Mouse (Mus musculus) monocyte, adult 5-6 weeks (primary cell): ENCODE data around the gene Mus81. TPM values are rescaled to one million over a fixed set of nuclear protein-coding genes. Genes with fewer than 3 reads are reported as not detected.

ENCODE experiments used
- ATAC-seq: fragments of 153-309, 156-312 bp; replicated peaks from 2 replicates; pipeline ENCODE4 v1.8.0; 2017; ENCODE audit warnings: mild to moderate bottlenecking; ENCODE audit not compliant: low TSS enrichment, insufficient number of reproducible peaks, severe bottlenecking, poor library complexity, low FRiP score
- total RNA-seq: library from RNA; stranded (forward); fragments of 200-1000, 200-491, 200-594 nt; gene quantifications from 3 replicates; pipeline ENCODE4 v1.2.3, GENCODE M21; 2017

The Mus81 gene
- total RNA-seq, 1 experiment from 2014 or later = 8.7 TPM

DNA sequence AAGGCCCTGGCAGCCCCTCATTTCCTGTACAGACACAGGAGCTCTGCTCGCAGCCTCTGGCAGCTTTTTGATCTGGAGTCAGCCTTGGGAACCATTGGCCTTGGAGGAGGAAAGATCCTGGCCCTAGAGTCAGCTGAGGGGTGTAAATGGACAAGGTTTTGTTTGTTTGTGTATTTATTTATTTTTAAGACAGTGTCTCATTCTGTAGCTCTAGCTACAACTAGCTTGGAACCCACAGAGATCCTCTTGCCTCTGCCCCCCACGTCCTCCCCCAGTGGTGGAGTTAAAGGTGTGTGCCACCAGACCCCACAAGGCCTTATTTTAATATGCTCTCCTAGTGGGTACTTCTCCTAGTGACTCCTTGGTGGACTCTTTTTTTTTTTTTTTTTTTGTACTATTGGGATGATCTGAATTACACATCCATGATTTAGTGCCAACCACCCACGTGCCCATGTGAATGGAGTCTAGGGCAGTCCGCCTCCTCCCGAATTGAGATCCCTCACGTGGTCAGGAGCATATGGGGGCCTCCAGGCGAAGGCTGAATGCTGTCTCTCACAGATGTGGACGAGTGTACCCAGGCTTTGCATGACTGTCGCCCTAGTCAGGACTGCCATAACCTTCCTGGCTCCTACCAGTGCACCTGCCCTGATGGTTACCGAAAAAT, 11.1 kb downstream of the Mus81 start:
- ATAC-seq = no peak

- ATAC-seq = no peak
Observed at GRCm38 (mm10) chr19:5475069-5475714, 13.0 kb downstream of the Mus81 start.

- no peak for ATAC-seq
Observed at GRCm38 (mm10) chr19:5474281-5475068, 13.7 kb downstream of the Mus81 start.

DNA sequence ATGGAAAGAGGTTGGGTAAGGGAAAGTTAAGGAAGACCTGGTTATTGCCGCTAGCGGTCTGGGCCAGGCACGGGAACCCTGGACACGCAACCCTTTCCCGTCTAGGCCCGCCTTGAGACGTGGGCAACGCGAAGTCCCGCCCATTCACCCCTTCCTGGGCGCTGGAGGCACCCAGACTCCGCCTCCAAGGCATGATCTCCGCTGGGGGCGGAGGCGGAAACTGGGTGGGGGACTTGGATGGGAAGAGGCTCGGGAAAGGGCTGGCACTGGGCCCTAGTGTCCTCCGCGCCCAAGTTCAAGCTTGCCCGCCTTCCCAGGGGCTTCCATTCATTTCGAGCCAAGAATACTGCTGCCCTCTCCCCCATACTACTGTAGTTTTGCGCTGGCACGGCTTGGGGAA, 14.5 kb downstream of the Mus81 start, which contains the start of gene Efemp2:
TSS of gene Efemp2 (plus strand) at position 235 of the 400 bp plus-strand sequence.
- peak; percentile 40; the same call in 1 of the 2 replicates for ATAC-seq

GRCm38 (mm10) chr19:5472857-5473256, 15.3 kb downstream of the Mus81 start:
- ATAC-seq = no peak

GRCm38 (mm10) chr19:5471846-5472245, 16.4 kb downstream of the Mus81 start:
- no peak for ATAC-seq

- no peak for ATAC-seq
Observed at GRCm38 (mm10) chr19:5468374-5468773, 19.8 kb downstream of the Mus81 start, which contains the start of gene Ctsw. Gene Ctsw (minus strand): TSS chr19:5468507.

DNA sequence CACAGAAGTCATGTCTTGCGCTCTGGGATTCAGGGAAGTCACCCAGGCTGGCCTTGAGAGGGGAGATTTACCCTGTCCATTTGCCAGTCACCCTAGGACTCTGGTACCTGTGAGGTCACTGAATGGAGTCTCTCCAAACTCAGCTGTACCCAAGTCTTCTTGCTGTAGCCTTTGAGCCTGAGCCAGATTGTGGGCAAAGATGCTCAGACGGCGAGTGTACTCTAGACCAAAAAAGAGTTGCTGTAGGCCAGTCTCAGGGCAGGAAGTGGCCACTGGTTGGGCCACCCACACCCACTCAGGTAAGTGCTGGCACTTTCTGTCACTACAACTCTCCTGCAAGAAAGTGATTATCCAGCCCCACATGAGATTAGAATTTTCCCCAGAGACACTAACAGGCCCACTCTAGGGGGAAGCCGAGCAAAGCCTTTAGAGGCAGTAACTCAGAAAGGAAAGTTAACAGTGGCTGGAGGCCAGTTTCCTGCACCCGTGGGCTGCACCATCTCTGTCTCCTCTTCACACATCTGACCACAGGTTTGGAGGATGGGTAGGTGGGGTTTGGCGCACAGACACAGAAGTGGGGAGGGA, 21.2 kb downstream of the Mus81 start:
- no peak for ATAC-seq

DNA sequence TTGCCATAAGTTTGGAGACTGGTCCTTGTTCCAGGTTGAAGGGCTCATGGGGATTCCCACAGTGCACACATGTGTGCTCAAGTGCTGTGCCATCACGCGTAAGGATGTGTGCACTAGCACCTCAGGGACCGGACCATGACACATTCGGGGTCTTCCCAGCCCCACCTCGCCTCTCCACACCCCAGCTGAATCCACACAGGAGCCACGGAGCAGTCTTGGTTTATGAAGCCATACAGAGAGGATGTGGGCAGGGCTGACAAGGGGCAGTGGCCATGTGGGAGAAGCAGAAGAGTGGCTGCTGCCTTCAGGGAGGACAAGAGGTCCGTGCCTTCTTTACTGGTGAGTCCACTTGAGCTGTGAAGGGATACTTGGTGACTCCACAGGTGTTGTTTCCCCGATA, 23.2 kb downstream of the Mus81 start:
- ATAC-seq = no peak

DNA sequence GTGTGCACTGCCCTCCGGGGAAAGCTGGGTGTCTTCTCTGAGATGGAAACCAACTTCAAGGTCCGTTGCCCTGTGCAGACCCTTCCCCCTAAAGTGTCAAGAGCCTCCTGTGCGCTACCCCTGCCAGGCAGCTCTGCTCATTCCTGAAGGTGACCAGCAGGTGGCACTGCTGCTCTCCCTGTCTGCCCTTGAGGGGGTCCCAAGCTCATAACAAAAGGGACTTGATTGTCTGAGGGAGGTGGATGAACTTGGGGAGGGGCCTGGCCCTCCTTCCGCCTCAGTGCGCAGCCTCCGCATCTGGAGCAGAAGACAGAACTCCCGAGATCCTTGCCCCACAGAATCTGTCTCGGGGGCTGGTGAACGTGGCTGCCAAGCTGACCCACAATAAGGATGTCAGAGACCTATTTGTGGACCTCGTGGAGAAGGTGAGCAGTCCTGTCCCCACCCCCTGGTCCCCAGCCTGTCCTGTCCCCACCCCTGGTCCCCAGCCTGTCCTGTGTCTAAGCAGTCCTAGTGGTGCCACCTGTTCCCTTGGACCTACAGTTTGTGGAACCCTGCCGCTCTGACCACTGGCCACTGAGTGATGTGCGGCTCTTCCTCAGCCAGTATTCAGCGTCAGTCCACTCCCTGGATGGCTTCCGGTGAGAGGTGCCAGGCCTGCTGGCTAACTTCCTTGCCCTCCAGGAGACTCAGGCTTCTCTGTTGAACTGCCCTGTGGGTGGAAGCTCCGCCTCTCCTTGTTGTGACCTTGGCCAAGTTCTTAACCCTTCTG, 24.2 kb downstream of the Mus81 start:
- ATAC-seq = 0 out of 2 replicates have a peak, but pooled peaks have one; percentile 28

GRCm38 (mm10) chr19:5463212-5463611, 25.0 kb downstream of the Mus81 start:
- ATAC-seq = no peak

GRCm38 (mm10) chr19:5461411-5461810, 26.8 kb downstream of the Mus81 start:
- no peak for ATAC-seq

DNA sequence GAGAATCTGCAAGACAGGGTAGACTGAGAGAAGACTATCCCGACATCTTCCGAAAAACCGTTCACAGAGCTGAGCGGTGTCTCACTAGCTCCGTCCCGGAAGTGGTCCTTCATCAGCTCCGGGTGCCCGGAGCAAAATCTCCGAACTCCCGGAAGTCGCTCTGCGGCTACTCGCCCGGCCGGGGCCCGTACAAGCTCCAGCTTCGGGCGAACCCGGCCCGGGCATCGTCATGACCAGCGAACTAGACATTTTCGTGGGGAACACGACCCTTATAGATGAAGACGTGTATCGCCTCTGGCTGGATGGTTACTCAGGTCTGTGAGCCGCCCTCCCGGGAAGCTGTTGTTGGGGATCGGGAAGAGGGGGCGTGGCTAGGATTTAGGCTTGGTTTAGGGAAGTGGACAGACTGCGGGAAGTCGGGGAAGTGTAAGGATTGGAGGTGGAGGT, 27.7 kb downstream of the Mus81 start, which contains the start of gene Fibp:
TSS of gene Fibp (plus strand) at position 151 of the 447 bp plus-strand sequence.
- peak; percentile 72 for ATAC-seq

DNA sequence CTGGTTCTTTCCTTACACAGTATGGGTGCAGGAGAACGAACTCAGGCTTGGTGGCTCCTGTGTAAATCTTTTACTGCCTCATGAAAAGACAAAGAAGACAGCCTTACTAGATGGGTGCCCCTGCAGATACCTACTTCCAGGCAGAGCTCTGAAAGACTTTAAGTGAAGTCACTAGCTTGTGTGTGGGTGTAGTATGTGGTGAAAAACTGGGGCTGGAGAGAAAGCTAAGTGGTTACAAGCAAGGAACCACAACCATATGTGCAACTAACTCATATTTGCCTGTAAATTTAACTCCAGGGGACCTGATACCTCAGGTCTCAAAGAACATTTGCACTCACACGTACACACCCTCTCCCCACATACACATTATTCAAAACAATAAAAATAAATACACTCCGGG, 28.3 kb downstream of the Mus81 start:
- ATAC-seq = no peak

GRCm38 (mm10) chr19:5459019-5459418, 29.2 kb downstream of the Mus81 start:
- no peak for ATAC-seq

GRCm38 (mm10) chr19:5457746-5458442, 30.3 kb downstream of the Mus81 start, which contains the start of gene Ccdc85b:
Gene Ccdc85b (minus strand): TSS chr19:5457894.
- ATAC-seq = no peak

GRCm38 (mm10) chr19:5456922-5457745, 31.1 kb downstream of the Mus81 start:
- peak; percentile 71 for ATAC-seq
